Mouse (Mus musculus): ENCODE results near the gene Fndc3b.

- TF ChIP-seq CTCF (IDR thresholded peaks at IDR 0.05; ENCODE audit: borderline replicate concordance, insufficient read depth, low read length) (no peak), POLR2A (IDR thresholded peaks at IDR 0.05; ENCODE audit: low read depth, low read length) (no peak)
Observed at GRCm38 (mm10) chr3:27581931-27582840, 128.9 kb downstream of the Fndc3b start.

Data from embryonic fibroblast, embryonic 13.5 days (primary cell).